Mouse (Mus musculus): ENCODE measurements around the gene Scnn1b.

DNA sequence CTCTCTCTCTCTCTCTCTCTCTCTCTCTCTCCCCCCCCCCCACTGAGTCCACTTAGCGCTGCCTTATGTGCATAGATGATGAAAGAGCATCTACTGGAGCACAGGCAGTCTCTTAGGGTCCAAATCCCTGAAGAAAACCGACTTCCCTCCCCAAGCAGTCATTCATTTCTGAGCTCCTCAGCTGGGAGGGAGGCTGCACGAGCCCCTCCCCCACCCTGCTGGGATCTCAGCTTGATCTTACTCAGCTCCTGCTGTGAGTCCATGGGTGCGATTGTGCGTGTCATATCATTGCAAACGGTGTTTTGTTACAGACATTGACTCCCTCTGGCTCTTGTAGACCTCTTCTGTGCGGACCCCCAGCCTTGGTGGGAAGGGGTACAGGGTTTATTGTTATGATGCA is 35.1 kb downstream of the Scnn1b start:
- TF ChIP-seq CTCF (IDR thresholded peaks at IDR 0.05; ENCODE audit: low read depth), result no peak
- TF ChIP-seq EP300 (IDR thresholded peaks at IDR 0.05; ENCODE audit: low read depth), result no peak
